Mouse (Mus musculus) ES-CJ7 (cell line): Measurements from ENCODE around the gene Hs1bp3.

Source experiments
- DNase-seq: peaks from one replicate; pipeline ENCODE4 v3.0.0; 2011; ENCODE audit warnings: low read depth, low spot score

Gene Hs1bp3

DNA sequence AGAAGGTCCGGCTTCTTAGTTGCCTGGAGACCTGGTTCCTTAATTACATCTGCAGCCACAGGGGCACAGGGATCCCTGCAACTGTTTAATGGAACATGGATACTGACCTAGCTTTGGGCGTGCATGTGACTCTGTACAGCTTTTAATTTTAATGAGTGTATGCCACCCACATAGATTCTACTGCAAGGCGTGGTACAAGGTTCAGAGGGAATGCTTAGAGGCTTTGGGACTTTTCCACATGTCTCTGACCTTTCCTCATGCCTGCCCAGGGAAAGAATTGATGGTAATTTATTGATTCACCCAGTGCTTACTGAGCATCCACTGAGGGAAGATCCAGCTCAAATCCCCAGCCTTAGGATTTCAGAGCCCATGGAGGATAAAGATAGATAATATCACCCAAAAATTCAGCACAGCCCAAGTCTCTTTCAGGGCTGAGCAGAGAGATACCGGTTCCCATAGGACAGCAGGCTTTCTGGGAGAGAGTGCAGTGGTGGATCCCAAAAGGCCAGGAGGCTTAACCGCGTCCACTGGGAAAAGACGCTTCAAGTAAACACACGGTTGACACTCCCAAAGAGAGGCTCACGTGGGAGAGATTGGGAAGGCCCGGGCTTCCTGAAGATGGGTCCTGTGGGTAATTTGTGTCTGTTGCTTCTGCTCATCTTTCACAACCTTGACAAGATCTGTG, 23.5 kb downstream of the Hs1bp3 start:
- DNase-seq = no peak

DNA sequence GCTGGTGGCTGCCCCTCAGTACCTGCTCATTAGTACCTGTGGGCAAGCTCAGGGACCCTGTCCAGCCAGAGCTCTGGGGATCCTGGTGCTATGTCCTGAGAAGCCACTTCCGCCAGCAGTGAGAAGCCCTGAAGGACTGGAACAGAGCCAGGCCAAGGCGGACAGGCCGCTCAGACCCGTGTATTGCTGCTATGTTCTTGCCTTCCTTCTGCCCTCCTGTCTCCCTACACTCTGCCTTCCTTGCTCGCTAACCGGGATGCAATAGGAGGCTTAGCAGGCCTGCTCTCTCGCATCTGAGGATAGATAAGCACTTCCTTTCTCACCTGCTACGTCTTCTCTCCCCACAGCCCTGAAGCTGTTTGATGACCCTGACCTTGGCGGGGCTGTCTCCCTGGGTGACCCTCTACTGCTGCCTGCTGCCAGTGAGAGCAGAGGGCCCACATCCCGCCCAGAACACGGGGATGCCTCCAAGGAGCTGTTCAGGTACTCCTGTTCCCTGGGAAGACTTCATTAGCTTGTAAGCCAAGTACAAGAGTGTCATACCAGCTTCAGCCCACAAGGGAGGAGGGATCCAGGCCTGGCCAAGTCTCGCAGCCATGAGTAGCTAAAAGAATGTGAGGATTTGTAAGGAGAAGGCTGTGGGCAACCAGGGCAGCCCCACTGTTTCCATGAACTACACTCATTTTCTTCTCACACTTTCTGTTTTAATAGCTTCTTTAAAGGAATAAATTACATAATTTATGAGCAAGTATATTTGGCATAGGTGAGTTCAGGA, 24.2 kb downstream of the Hs1bp3 start:
- DNase-seq = no peak

GRCm38 (mm10) chr12:8338491-8338890, 25.3 kb downstream of the Hs1bp3 start:
- DNase-seq = no peak

- no peak for DNase-seq
Observed at GRCm38 (mm10) chr12:8338918-8339317, 25.7 kb downstream of the Hs1bp3 start.

GRCm38 (mm10) chr12:8339591-8340319, 26.5 kb downstream of the Hs1bp3 start:
- no peak for DNase-seq

DNA sequence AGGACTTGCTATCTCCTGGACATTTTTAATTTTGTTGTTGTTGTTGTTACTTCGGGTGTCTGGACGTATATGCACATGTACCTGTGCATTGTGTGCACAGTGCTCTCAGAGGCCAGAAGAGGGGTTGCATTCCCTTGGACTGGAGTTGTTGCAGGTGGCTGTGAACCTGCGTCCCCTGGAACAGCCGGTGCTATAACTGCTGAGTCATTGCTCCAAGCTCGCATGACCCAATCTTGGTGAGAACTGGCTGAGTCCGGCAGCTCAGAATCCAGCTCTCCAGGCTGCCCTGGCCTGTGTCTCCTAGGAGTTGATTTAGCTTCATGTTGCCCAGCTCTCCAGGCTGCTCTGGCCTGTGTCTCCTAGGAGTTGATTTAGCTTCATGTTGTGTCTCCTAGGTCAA, 27.8 kb downstream of the Hs1bp3 start:
- DNase-seq = peak; percentile 59

GRCm38 (mm10) chr12:8343381-8343780, 30.1 kb downstream of the Hs1bp3 start:
- DNase-seq = no peak

DNA sequence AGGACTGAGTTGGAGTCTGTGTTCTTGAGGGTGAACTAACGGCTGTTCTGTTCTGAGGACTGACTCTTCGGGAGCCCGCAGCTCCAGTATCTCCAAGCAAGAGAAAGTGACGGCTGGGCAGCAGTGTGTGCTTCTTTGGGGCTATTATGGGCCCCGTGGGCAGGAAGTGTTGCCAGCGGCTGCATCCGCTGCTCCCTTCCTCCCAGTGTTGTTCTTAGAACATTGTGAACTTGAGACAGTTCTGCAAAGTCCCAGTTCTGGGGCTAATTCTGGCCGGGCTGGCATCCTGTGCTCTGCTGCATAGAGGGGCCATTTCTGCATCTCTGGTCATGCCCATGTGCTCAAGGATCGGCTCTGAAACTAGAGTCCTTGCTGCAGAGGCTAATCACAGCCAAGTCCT, 31.7 kb downstream of the Hs1bp3 start:
- no peak for DNase-seq

DNA sequence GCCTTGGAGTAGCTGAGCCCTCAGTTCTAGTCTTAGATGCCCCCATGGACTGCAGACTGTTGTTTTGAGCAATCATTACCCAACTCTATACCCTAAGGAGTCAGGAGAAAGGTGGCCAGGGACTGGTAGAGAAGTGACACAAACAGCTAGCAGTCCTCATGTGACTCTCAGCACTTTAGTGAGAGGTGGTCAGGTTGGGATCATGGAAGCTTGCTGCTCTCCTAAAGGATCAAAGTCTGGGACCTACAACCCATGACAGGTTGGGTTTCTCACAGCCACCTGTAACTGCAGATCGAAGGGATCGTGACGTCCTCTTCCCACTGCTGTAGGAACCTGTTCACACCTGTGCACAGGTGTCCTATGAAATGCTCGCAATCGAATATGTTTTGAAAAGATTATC, 32.3 kb downstream of the Hs1bp3 start:
- DNase-seq = no peak

DNA sequence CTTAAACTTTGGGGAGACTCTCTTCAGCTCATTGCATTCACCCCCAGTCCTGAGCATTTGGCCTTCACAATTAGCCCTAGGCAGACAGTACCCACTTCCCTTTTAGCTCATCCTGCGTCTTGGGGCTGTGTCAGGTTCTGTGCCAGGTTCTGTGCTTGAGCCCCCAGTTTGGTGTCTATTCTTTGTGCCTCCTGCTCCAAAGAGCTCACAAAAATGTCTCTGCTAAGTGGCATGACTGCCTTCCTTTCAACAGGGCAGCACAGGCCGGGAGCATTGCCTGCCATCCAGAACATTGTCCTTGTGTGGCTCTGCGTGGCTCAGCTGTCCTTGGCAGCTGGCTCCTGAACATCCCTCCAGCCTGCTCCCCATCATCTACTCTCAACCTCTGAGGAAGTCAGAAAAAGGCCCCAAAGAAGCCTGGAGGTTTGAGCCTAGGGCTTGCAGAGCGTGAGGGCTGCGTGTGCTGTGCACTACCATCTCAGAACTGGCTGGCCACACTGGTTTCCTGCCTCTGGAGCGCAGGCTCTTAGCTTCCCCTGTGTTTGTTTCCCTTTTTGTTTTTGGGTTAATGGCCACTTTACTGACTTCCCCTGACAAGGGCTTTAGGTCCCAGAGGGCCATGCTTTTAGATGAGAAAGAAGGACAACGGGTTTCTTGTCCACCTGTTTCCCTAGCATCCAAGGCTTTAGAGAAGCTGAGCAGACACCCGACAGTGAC, 34.7 kb downstream of the Hs1bp3 start:
- DNase-seq = no peak

GRCm38 (mm10) chr12:8348733-8349513, 35.7 kb downstream of the Hs1bp3 start:
- DNase-seq = no peak

DNA sequence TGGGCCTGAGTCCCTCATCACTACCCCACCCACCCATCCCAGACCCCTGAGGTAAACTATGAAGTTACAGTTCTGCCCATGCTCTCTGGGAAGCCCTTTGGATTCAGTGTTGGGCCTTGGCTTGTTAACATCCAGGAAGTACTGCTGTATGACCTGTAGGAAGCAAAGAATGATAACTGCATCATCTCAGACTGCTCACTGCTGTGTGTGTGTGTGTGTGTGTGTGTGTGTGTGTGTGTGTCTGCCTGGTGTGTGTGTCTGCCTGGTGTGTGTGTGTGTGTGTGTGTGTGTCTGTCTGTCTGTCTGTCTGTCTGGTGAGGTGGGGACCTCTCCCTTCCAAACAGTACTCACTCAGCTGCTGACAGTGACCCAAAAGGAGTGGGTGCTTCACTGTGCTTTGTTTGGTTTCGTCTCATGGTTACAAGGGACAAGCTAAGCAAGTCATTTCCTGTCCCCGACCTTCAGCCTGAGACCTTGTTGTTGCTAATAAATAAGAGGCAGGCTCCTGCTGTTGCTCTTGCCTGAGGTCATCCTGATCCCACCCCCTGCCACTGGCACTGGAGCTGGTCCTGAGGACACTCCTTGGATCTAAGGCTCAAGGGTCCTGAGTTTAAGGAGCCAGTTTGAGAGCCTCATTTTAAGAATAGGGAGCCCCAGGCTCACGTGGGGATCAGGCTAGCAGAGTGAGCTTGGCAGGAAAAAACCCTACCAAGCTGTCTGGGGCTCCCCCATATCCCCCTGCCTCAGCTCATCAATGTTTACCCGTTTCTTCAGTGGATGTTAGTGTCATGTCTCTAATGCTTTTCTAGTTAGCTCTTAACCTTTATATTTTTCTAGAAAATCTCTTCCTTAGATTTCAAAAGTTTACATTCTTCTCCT, 38.0 kb downstream of the Hs1bp3 start:
- DNase-seq = peak; percentile 46

- DNase-seq = no peak
Observed at GRCm38 (mm10) chr12:8353071-8353470, 39.8 kb downstream of the Hs1bp3 start.

DNA sequence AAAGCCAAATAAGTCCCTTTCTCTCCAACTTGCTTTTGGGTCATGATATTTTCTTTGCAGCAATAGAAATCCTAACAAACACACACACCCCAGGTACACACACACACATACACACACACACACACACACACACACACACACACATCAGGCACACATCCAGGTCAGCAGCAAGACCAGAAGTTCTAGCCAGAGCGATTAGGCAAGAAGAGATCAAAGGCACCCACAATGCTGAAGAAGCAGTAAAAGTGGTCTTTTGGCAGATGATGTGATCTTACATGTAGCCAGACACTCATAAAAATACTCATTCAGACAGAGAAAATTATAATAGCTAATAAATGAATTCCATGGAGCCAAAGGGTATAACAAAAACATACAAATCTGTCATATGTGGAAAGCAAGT, 41.0 kb downstream of the Hs1bp3 start:
- no peak for DNase-seq

- peak; percentile 38 for DNase-seq
Observed at GRCm38 (mm10) chr12:8355011-8355410, 41.8 kb downstream of the Hs1bp3 start.

GRCm38 (mm10) chr12:8357449-8357848, 44.2 kb downstream of the Hs1bp3 start:
- DNase-seq = no peak

- DNase-seq = no peak
Observed at GRCm38 (mm10) chr12:8358344-8358966, 45.2 kb downstream of the Hs1bp3 start.

DNA sequence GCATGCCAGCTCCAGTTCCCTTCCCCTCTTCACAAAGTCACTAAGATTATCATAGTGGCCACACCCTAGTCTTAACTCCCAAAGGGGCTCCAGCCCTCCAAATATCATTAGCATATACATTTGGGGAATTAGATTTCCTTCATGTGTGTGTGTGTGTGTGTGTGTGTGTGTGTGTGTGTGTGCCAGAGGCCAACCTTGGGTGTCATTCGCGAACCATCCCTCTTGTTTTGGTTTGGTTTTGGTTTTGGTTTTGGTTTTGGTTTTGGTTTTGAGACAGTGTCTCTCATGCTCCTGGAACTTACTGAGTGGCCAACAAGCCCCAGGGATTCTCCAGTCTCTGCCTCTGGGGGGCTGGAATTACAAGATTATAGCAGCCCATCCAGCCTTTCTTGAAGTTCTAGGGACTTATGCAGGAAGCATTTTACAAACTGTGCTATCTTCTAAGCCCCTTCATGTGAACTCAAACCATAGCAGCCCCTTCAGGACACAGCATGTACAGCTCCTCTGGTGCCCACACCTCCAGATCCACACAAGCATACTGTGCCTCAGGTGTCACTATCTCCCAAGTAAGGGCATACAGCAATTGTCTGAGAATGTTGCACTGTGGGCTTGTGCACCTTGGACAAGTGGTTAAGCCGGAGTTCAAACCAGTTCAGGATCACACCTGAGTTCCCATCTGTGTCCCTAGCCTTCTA, 46.3 kb downstream of the Hs1bp3 start:
- DNase-seq = no peak

DNA sequence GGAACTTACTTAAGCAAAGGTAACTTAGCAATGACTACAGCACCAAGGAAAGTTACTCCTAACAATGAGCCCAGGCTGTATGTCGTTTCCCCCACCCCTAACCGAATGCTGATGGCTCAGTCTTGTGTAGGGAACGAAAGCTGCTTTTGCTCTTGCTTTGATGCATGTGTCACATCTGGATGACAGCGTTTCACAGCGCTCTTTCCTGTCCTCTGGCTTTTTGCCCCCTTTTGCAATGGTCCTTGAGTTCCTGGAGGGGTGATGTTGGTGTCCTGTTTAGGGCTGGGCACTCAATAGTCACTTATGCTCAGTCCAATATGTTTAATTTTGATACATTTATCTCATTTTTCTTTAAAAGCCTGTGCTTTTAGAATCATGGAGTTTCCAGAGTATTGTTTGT, 48.6 kb downstream of the Hs1bp3 start:
- DNase-seq = no peak
